Mouse (Mus musculus): ENCODE data around the gene Prnp.

Gene Prnp

GRCm38 (mm10) chr2:131982546-131983196 lies 72.9 kb downstream of the Prnp start:
- in situ Hi-C loops (cut with MboI; ENCODE audit: unreplicated experiment in 2 of 2) = loop anchor here (5.0 to 10.0 kb wide), 4 partner anchors 130 to 512 kb away; partner anchors contain the start of gene Tmem230 (in 1 of the 2)

DNA sequence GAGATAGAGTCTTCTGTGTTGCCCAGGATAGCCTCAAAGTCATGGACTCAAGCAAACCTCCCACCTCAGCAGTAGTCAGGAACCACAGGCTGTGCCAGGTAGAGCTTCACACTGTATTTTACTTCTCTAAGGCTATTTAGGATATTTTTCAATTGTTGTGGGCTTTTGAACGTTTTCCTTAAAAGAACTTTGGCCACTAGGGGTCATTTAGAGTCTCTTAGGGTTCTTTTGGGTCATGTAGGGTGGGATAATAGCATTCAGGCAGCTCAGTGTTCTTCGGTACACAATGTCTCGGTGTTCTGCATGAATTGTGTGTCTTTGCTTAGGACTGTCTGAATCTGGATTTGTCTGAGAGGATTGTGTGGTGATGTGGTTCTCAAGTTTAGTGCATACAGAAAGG lies 78.2 kb downstream of the Prnp start:
- in situ Hi-C loops (cut with MboI; ENCODE audit: unreplicated experiment in 2 of 2) = loop anchor here (5.0 to 10.0 kb wide), 7 partner anchors 39 to 507 kb away; partner anchors contain the start of gene Tmem230 (in 1 of the 2)
